Mouse (Mus musculus): ENCODE measurements around the gene Kdm2b.

Gene Kdm2b

GRCm38 (mm10) chr5:122849521-122850318, 139.9 kb downstream of the Kdm2b start, which contains the start of gene Rnf34:
Gene Rnf34 (plus strand): TSS chr5:122850048.
- DNase-seq (ENCODE audit: low read depth, low spot score): peak; percentile 98

- no peak for DNase-seq (ENCODE audit: low read depth, low spot score)
Measured at GRCm38 (mm10) chr5:122843799-122844198, 145.8 kb downstream of the Kdm2b start.

- DNase-seq (ENCODE audit: low read depth, low spot score): no peak
Measured at GRCm38 (mm10) chr5:122841126-122841525, 148.5 kb downstream of the Kdm2b start.

GRCm38 (mm10) chr5:122832996-122833395, 156.6 kb downstream of the Kdm2b start:
- DNase-seq (ENCODE audit: low read depth, low spot score): peak; percentile 47

GRCm38 (mm10) chr5:122832536-122832935, 157.1 kb downstream of the Kdm2b start:
- no peak for DNase-seq (ENCODE audit: low read depth, low spot score)

GRCm38 (mm10) chr5:122825099-122825498, 164.5 kb downstream of the Kdm2b start:
- DNase-seq (ENCODE audit: low read depth, low spot score): peak; percentile 95

- peak; percentile 59 for DNase-seq (ENCODE audit: low read depth, low spot score)
Measured at GRCm38 (mm10) chr5:122824450-122824849, 165.2 kb downstream of the Kdm2b start.

GRCm38 (mm10) chr5:122823976-122824375, 165.6 kb downstream of the Kdm2b start:
- DNase-seq (ENCODE audit: low read depth, low spot score): peak; percentile 82

GRCm38 (mm10) chr5:122822441-122822840, 167.2 kb downstream of the Kdm2b start:
- DNase-seq (ENCODE audit: low read depth, low spot score): no peak

- no peak for DNase-seq (ENCODE audit: low read depth, low spot score)
Measured at GRCm38 (mm10) chr5:122821524-122821885, 168.1 kb downstream of the Kdm2b start.

GRCm38 (mm10) chr5:122820777-122821523, 168.7 kb downstream of the Kdm2b start, which contains the start of gene Anapc5:
Gene Anapc5 (minus strand): TSS chr5:122821339.
- peak; percentile 99 for DNase-seq (ENCODE audit: low read depth, low spot score)

Data from R1 (cell line).